In genomic region chr13:37560387-37560786, GRCm38 (mm10) we compare ENCODE assay signal across 9 mouse cellular contexts.
A peak's percentile ranks its signal among the peaks of the same experiment; 100 is the strongest.
DNase-seq lines count a peak whose midpoint lies in the region; ATAC-seq and TF ChIP-seq lines count a peak whose summit lies in the region.
"Had no signal": no experiment of that assay in that cellular context is flagged by ENCODE, and none has a peak within 500 bp of the region (broad histone marks: within the 10 kb centered on the region; RNA-seq: fewer than 3 reads in every experiment).

No protein-coding gene starts in this region.

- intact Hi-C loops in heart, postnatal 10 days (cut with DNase I), result loop anchor here (5.0 kb wide), 1 partner anchor 42 kb away; no protein-coding TSS in a partner anchor

- peak overlapping the region; percentile 63; the same call in 1 of the 2 replicates for H3K4me2 ChIP-seq in CH12.LX (ENCODE audit: insufficient read depth, low read depth, poor library complexity, severe bottlenecking)
- H3K4me2 ChIP-seq in intestine, postnatal 0 days (replicated peaks; ENCODE audit: low read depth), result no peak overlapping the region
- H3K4me2 ChIP-seq: liver, embryonic 15.5 days had no signal

- no peaks in the 10 kb centered on the region for H3K4me1 ChIP-seq in kidney, adult 2 months (ENCODE audit: control insufficient read depth, insufficient read depth, low read length)
- peaks cover 43 to 59% of the 10 kb centered on the region in 2 experiments for H3K4me1 ChIP-seq in CH12.LX (ENCODE audit: control insufficient read depth in 1 of 2, insufficient read depth in 2 of 2)
- peaks cover 2% of the 10 kb centered on the region; the same call in 1 of the 2 replicates for H3K4me1 ChIP-seq in intestine, postnatal 0 days (replicated peaks; ENCODE audit: control insufficient read depth, insufficient read depth, low read length)

- H3K9ac ChIP-seq in CH12.LX (ENCODE audit: insufficient read depth, low read depth), result no peak overlapping the region
- no peak overlapping the region for H3K9ac ChIP-seq in intestine, postnatal 0 days (ENCODE audit: low read depth, low read length)
- H3K9ac ChIP-seq: liver, embryonic 15.5 days had no signal

- dilution Hi-C loops in CH12.LX (cut with MboI; ENCODE audit: extremely low pct_ligation_motif_present, extremely low pct_unique_long_range_greater_than_20kb, low sequenced_read_pairs), result no loop called here

- 44% methylated on average over 9 of the region's 9 CpGs for WGBS in kidney, adult 2 months
- WGBS in intestine, postnatal 0 days, result 34% methylated on average over 9 of the region's 9 CpGs

- in situ Hi-C loops in CH12.LX (cut with MboI; ENCODE audit: low pct_ligation_motif_present, low pct_unique_long_range_greater_than_20kb, low sequenced_read_pairs), result no loop called here

- no peak for TF ChIP-seq EP300 in CH12.LX (IDR thresholded peaks at IDR 0.05; ENCODE audit: low read length)

- peak; percentile 14 for DNase-seq in kidney, adult 2 months
- DNase-seq in kidney, adult 11 months, result no peak
- DNase-seq in CH12.LX (ENCODE audit: extremely low read depth), result no peak
- peak; percentile 80 for DNase-seq in adrenal gland, postnatal 14 days
- peak; percentile 34 to 39 for DNase-seq in heart, postnatal 10 days
- no peak for DNase-seq in frontal cortex, postnatal 25 days (ENCODE audit: low spot score in 2 of 2)
- DNase-seq: embryo, embryonic 11 days had no signal

- no peaks in the 10 kb centered on the region for H3K36me3 ChIP-seq in kidney, adult 2 months (ENCODE audit: control insufficient read depth, insufficient read depth, low read length)
- H3K36me3 ChIP-seq in CH12.LX (replicated peaks in 1 of 2; ENCODE audit: control insufficient read depth in 1 of 2, insufficient read depth in 1 of 2, low read length in 1 of 2), result no peaks in the 10 kb centered on the region
- no peaks in the 10 kb centered on the region for H3K36me3 ChIP-seq in intestine, postnatal 0 days (ENCODE audit: control insufficient read depth, insufficient read depth)
- H3K36me3 ChIP-seq: liver, embryonic 15.5 days had no signal

- TF ChIP-seq CTCF in kidney, adult 2 months (conservative IDR thresholded peaks at IDR 0.05; ENCODE audit: insufficient read depth, insufficient read length, low read depth, low read length), result no peak
- no peak for TF ChIP-seq CTCF in CH12.LX (conservative IDR thresholded peaks at IDR 0.05 in 1 of 2, IDR thresholded peaks at IDR 0.05 in 1 of 2; ENCODE audit: low read depth in 2 of 2, low read length in 2 of 2)
- TF ChIP-seq CTCF in intestine, postnatal 0 days (IDR thresholded peaks at IDR 0.05; ENCODE audit: low read depth), result no peak

- TF ChIP-seq RAD21 in CH12.LX (IDR thresholded peaks at IDR 0.05; ENCODE audit: low read depth, low read length), result no peak

- TF ChIP-seq POLR2A in kidney, adult 2 months (IDR thresholded peaks at IDR 0.05; ENCODE audit: low read depth, low read length), result no peak
- no peak for TF ChIP-seq POLR2A in CH12.LX (IDR thresholded peaks at IDR 0.05; ENCODE audit: low read depth, low read length)

- H3K27me3 ChIP-seq in kidney, adult 2 months (replicated peaks; ENCODE audit: control insufficient read depth, insufficient read depth, low read length), result no peaks in the 10 kb centered on the region
- no peaks in the 10 kb centered on the region for H3K27me3 ChIP-seq in CH12.LX (replicated peaks)
- H3K27me3 ChIP-seq in intestine, postnatal 0 days (replicated peaks; ENCODE audit: control insufficient read depth, insufficient read depth, low read length), result no peaks in the 10 kb centered on the region
- H3K27me3 ChIP-seq: liver, embryonic 15.5 days had no signal

- no peak overlapping the region for H3K4me3 ChIP-seq in kidney, adult 2 months (ENCODE audit: insufficient read depth, low read depth, low read length)
- no peak overlapping the region for H3K4me3 ChIP-seq in CH12.LX (replicated peaks in 1 of 3; ENCODE audit: low read depth in 2 of 3, low read length in 2 of 3, poor library complexity in 1 of 3)
- no peak overlapping the region for H3K4me3 ChIP-seq in intestine, postnatal 0 days (ENCODE audit: low read depth, low read length)
- H3K4me3 ChIP-seq: liver, embryonic 15.5 days had no signal

- H3K79me2 ChIP-seq in CH12.LX (replicated peaks; ENCODE audit: control insufficient read depth, extremely low read depth, insufficient read depth, poor library complexity, severe bottlenecking), result no peaks in the 10 kb centered on the region

- no peak for ATAC-seq in intestine, postnatal 0 days

- no peaks in the 10 kb centered on the region for H3K9me3 ChIP-seq in CH12.LX (replicated peaks; ENCODE audit: low read length)
- no peaks in the 10 kb centered on the region for H3K9me3 ChIP-seq in intestine, postnatal 0 days (ENCODE audit: control insufficient read depth)
- H3K9me3 ChIP-seq: liver, embryonic 15.5 days had no signal

- no peak overlapping the region for H3K27ac ChIP-seq in kidney, adult 2 months (ENCODE audit: insufficient read depth, low read depth, low read length)
- no peak overlapping the region for H3K27ac ChIP-seq in CH12.LX (ENCODE audit: insufficient read depth, low read depth)
- no peak overlapping the region for H3K27ac ChIP-seq in intestine, postnatal 0 days (ENCODE audit: low read depth, low read length)
- H3K27ac ChIP-seq: liver, embryonic 15.5 days had no signal

TF ChIP-seq in CH12.LX, 34 proteins besides CTCF, POLR2A, EP300 and RAD21:
- TF ChIP-seq ZMIZ1 (IDR thresholded peaks at IDR 0.05; ENCODE audit: low read depth, low read length), result no peak
- TF ChIP-seq TBP (conservative IDR thresholded peaks at IDR 0.05; ENCODE audit: low read depth, low read length), result no peak
- no peak for TF ChIP-seq GABPA (IDR thresholded peaks at IDR 0.05; ENCODE audit: insufficient replicate concordance, low read depth, low read length)
- TF ChIP-seq JUND (conservative IDR thresholded peaks at IDR 0.05; ENCODE audit: low read depth, low read length), result no peak
- TF ChIP-seq ZKSCAN1 (IDR thresholded peaks at IDR 0.05; ENCODE audit: borderline replicate concordance, low read depth, low read length), result no peak
- TF ChIP-seq RCOR1 (conservative IDR thresholded peaks at IDR 0.05; ENCODE audit: low read depth, low read length), result no peak
- no peak for TF ChIP-seq KAT2A (IDR thresholded peaks at IDR 0.05; ENCODE audit: insufficient replicate concordance, low read length)
- TF ChIP-seq CHD2 (IDR thresholded peaks at IDR 0.05; ENCODE audit: low read length), result no peak

Comparison
In these comparisons a context has a peak if more than half of its experiments do, and no peak if none do; other contexts are left out.
1. DNase-seq: peak in kidney, adult 2 months (single experiment), adrenal gland, postnatal 14 days (single experiment) and heart, postnatal 10 days (2 of 2); none in kidney, adult 11 months (single experiment), CH12.LX (single experiment) and frontal cortex, postnatal 25 days (0 of 2).